Mouse (Mus musculus): ENCODE data around the gene Itgb4. TPM values are rescaled to one million over a fixed set of nuclear protein-coding genes. Genes with fewer than 3 reads are reported as not detected.

Itgb4 gene
- total RNA-seq, 1 experiment from 2014 or later = 3.6 TPM

Other genes with a start within 250 kb of the Itgb4 start
- gene Tmem94, start 209.3 kb upstream of the Itgb4 start, total RNA-seq (2021) = 64.4 and 65.1 TPM in 2 replicates
- gene Caskin2, start 161.1 kb upstream of the Itgb4 start, total RNA-seq (2021) = 53.7 and 57.5 TPM in 2 replicates
- 16.3 and 20.3 TPM in 2 replicates for gene Tsen54, start 160.0 kb upstream of the Itgb4 start, total RNA-seq (2021)
- 11.4 and 11.8 TPM in 2 replicates for gene Llgl2, start 150.7 kb upstream of the Itgb4 start, total RNA-seq (2021)
- gene Myo15b, start 116.3 kb upstream of the Itgb4 start, total RNA-seq (2021) = 0.26 TPM in 1 of 2 replicates, not detected in the other
- gene Smim5, start 74.7 kb upstream of the Itgb4 start, total RNA-seq (2021) = 0.82 and 1.3 TPM in 2 replicates
- gene Smim6, start 62.7 kb upstream of the Itgb4 start, total RNA-seq (2021) = not detected in 2 replicates
- gene Sap30bp, start 41.4 kb upstream of the Itgb4 start, total RNA-seq (2021) = 40.9 and 42.9 TPM in 2 replicates
- gene Recql5, start 41.2 kb upstream of the Itgb4 start, total RNA-seq (2021) = 18.3 and 22.3 TPM in 2 replicates
- gene Galk1, start 38.0 kb downstream of the Itgb4 start, total RNA-seq (2021) = 41.5 and 51.9 TPM in 2 replicates
- gene H3f3b, start 53.3 kb downstream of the Itgb4 start, total RNA-seq (2021) = 340 and 347 TPM in 2 replicates
- gene Unk, start 55.6 kb downstream of the Itgb4 start, total RNA-seq (2021) = 20.6 and 24.4 TPM in 2 replicates
- 0.74 and 4.0 TPM in 2 replicates for gene Unc13d, start 103.3 kb downstream of the Itgb4 start, total RNA-seq (2021)
- 121 and 127 TPM in 2 replicates for gene Wbp2, start 112.3 kb downstream of the Itgb4 start, total RNA-seq (2021)
- 19.9 and 23.6 TPM in 2 replicates for gene Trim47, start 152.5 kb downstream of the Itgb4 start, total RNA-seq (2021)
- 8.6 and 10.2 TPM in 2 replicates for gene Trim65, start 156.4 kb downstream of the Itgb4 start, total RNA-seq (2021)
- 90.7 and 95.0 TPM in 2 replicates for gene Mrpl38, start 164.2 kb downstream of the Itgb4 start, total RNA-seq (2021)
- 28.1 and 31.0 TPM in 2 replicates for gene Fbf1, start 193.5 kb downstream of the Itgb4 start, total RNA-seq (2021)
- 16.7 and 20.0 TPM in 2 replicates for gene Ten1, start 224.1 kb downstream of the Itgb4 start, total RNA-seq (2021)
- gene Acox1, start 224.3 kb downstream of the Itgb4 start, total RNA-seq (2021) = 150 and 199 TPM in 2 replicates

Data from adrenal gland, postnatal 14 days (tissue).